Mouse (Mus musculus): Measurements from ENCODE around the gene Agtrap. TPM values are rescaled to one million over a fixed set of nuclear protein-coding genes. Genes with fewer than 3 reads are reported as not detected.

Agtrap gene
- polyA plus RNA-seq, 1 experiment = 29.4 TPM

DNA sequence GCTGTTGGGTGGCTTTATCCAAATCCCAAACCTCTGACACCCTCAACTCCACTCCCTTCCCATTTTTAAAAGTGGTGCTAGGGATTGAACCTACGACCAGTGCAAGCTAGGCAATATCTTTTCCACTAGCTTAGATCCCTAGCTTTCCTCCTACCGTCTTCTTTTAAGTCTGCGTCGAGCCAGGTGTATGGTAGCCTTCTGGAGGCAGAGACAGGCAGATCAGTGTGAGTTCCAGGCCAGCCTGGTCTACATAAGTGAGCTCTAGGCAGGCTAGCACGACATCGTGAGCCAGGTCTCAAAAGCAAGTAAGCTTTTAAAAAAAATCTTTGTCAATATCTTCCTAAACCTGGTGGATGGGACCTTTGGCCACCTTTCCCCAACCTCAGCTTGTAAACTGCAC, 11.9 kb downstream of the Agtrap start:
- no peak for DNase-seq (ENCODE audit: low read depth)

DNA sequence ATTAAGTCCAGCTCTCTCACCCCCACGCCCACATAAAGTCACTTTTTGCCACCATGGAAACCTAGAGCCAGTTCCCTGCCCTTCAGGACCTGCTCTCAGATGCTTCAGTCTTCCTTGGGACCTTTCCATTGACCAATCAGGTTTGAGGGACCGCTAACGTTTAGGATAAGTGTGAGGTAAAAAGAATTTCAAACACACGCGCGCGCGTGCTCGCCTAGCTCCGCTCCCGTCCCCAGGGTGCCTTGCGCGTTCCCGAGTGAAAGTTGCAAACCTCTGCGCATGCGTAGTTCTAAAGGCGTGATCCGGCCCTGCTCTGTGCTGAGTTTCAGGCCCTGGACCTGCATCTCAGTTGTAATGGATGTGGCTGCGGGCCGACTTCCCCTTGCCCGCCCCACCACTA, 12.6 kb downstream of the Agtrap start:
- no peak for DNase-seq (ENCODE audit: low read depth)

DNA sequence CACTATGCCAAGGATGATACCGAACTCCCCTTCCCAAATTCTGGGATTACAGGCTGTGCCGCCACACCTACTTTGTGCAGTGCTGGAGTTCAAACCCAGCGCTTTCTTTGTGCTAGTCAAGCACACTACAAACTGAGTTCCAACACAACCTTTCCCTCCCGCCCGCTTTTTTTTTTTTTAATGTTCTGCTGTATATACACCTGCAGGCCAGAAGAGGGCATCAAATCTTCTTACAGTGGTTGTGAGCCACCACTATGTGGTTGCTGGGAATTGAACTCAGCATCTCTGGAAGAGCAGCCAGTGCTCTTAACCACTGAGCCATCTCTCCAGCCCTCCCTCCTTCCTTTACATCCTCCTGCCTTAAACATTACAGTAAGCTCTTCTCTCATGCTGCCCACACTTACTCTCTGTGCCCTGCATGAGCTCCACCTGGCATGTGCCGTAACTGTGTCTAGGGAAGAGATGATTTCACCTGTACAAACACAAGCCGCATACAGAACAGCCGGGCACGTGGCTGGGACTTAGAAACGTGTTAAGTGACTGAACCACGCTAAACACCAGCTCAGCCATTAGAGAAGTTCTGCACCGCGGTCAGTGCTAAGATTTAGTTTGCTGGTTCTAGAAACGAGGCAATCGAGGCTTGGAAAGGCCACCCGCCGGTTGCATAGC, 13.2 kb downstream of the Agtrap start:
- no peak for DNase-seq (ENCODE audit: low read depth)

DNA sequence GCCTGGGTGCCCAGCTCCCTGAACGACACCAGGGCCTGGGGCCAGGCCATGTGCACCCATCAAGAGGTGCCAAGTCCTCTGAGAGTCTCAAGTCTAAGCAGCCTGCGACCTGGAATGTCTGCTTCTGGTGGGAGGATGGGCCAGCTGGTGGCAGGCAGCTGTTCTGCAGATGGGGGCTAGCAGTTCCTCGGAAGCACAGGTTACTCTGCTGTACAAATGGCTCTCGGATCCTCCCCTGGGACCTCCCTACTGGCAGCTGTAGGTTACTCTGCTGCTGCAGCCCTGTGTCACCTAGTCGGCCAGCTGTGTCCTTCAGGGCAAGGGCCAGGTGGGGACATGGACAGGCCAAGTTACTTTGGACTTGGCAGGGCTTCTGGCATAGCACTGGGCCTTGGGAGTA, 16.3 kb downstream of the Agtrap start:
- no peak for DNase-seq (ENCODE audit: low read depth)

DNA sequence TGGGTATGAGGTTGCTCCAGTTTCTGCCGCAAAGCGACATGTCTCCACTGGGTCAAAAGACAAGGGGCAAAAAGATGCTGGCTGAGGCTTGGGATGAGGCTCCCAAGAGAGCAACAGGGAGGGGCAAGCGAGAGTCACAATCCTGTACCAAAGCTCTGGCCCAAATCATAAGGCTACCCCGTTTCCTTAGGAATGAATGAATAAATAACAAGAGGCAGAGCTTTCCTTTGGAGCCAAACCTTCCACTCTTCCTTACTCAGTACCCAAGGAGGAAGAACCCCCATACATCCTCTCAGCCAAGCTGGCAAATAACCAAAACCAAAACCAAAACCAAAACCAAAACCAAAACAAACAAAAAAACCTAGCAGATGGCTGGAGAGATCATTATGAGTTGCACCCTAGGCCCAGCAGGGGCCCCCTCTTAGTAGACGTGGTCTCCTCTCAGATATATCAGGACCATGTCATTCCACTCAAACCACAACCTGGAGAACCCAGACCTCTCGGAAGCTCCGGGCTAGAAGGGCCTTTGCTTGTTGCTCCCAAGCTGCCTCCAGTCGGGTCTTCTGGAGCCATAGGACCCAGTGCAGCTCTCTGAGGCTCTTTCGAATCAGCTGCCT, 18.1 kb downstream of the Agtrap start:
- no peak for DNase-seq (ENCODE audit: low read depth)

DNA sequence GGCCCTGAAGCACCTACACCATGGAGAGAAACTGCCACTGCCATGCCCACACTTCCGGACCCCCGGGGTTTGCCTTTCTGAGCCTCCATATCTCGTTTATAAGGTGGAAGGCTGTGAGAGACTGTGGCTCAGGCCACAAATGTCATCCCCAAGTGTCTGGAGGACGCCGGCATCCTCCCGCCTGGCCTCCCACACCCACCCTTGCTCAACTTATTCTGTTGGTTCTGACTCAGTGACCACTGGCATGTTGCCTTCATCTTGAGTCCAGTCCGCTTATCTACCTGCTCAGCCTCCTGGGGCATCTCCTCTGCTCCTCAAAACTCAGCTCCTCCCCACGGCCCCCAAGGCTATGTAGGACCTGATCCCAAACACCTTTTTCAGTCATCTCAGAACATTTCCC, 20.5 kb downstream of the Agtrap start:
- no peak for DNase-seq (ENCODE audit: low read depth)

DNA sequence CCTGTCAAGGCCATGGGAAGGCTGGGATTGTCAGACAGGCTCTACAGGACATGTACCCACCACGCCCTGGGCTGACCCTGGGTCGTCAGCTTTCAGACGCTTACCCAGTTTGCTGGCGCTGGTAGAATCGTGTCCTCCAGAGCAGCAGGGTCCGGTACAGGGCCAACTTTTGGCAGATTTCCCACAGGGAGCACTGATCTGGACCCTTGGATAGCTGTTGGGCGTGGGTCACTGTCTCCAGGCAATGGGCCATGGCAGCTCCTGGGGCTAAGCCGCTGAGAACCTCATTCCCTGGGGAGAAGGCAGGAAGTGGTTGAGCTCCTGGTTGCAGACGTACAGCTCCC, 21.5 kb downstream of the Agtrap start:
- DNase-seq (ENCODE audit: low read depth) = no peak

DNA sequence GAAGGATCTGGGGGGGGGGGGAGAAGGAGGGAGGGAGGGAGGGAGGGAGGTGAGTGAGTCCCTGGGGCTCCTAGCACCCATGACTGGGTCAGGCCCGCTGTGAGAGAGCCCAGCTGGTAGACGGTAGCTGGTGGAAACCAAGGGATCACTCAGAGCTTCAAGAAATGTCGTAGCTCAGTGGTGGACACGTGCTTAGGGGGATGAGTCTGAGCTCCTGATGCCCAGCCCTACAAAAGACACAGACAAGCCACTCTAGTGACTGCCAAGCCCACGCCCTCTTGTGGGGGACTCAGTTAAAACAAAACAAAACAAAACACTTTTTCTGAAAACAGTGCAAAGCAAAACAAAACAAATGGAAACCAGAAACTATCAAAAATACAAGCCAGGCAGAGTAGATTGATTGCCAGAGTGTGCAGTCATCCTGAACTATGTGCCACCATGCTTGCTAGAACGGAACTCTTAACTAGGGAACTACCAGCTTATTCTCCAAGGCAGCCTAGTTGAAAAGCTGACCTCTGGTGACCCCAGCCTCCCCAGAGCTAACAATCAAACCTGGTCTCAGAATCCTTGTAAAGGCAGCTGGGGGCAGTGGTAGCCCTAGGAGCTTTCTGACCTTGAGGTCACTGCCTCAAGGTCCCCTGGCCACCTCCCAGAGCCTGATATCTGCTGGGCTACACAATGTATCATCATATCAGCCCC, 22.0 kb downstream of the Agtrap start:
- no peak for DNase-seq (ENCODE audit: low read depth)

DNA sequence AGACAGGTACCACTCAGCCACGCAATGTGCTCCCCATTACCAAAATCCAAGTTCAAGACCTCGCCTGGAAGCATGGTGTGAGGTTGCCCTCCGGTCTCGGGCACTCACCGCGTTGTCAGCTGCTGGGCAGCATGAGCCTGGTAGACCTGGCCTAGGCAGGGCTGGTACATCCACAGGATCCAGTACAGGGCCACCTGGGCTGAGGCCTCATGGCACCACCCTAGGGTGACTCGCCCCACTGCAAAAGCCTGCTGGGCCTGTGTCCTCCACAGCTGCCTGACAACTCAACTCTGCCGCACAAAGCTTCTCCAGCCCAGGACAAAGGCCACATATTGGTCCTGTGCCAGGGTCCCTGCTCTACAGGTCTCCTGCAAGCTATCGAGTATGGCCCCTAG, 26.7 kb downstream of the Agtrap start:
- DNase-seq (ENCODE audit: low read depth) = no peak

DNA sequence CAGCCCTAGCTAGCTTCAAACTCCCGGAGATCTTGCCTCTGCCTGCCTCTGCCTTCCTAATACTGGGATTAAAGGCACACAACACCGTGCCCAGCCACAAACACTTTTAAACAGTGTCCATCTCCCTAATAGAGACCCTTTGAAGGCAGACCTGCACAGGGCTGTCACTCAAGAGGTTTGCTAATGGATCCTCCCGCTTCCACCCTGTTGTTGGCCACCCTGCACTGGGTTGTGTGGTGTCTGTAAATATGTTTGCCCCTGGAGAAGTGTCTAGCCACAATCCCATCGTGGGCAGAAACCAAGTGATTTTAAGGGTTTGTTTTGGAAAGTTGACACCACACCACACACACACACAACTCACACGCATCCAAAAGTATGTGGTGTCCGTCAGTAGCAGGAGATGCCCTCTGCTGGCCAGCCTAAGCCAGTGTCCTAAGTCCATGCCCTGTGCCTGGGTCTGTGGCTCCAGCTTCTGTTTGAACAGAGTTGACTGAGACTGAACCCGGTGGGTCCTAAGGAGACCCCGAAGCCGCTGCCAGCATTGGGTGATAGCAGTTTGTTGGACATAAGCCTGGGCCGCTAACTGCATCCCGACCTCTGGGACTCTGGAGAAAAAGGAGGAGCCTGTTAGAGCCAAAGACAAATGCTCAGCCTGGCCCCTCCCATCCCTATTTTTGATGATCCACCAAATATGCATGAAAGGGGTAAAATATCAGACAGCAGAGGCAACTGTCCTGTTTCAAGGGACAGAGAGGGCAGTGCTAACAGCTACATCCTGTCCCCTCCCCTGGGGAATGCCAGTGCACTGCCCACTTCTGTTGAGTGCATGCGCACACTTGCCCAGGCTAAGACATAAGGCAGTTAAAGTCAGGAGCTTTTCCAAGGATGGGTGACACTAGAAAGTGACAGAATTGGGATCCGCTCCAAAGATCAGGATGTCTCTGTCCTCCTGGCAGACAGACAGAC, 27.4 kb downstream of the Agtrap start:
- no peak for DNase-seq (ENCODE audit: low read depth)

DNA sequence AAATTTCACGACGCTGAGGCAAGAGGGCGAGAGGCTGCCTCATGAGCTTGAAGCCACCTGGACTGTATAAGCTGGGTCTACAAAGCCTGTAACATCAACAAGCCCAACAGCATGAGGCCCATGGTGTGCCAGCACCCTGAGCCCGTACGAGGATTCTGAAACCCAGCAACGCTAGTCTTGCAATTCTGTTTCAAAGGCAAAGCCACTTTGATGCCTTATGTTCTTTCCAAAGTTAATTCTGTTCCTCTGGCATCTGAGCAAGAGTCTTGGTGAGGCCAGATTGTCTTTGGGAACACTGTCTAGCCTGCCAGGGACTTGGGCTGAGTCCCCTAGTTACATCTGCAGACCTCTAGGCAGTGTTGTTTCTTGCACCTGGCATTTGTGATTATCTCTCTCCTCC, 28.8 kb downstream of the Agtrap start:
- DNase-seq (ENCODE audit: low read depth) = no peak

DNA sequence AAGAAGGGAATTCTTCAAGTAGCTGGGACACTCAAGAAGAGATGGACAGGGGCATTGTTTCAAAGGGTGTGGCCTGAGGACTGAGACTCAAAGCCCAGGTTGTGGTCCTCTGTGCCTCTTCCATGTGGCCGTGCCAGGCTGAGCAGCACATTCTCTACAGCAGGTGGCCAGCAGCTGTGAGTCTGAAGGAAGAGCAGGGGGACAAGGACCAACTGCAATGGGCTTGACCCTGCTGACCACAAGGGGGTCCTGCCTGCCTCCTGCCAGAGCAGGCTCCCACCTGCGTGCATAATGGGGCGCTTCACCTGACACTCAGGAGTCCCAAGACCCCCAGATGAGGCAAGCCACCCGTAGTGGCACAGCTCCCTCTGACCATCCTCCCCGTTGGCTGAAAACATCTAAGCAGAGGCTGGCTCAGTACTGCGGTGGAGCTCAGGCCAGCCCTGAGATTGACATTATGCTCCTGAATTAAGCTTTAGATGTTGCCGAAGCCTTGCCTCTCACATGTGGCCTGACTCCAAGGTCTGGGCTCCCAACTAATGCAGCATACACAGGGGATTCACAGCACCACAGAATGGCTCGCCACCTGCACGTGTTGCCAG, 29.5 kb downstream of the Agtrap start:
- DNase-seq (ENCODE audit: low read depth) = no peak

DNA sequence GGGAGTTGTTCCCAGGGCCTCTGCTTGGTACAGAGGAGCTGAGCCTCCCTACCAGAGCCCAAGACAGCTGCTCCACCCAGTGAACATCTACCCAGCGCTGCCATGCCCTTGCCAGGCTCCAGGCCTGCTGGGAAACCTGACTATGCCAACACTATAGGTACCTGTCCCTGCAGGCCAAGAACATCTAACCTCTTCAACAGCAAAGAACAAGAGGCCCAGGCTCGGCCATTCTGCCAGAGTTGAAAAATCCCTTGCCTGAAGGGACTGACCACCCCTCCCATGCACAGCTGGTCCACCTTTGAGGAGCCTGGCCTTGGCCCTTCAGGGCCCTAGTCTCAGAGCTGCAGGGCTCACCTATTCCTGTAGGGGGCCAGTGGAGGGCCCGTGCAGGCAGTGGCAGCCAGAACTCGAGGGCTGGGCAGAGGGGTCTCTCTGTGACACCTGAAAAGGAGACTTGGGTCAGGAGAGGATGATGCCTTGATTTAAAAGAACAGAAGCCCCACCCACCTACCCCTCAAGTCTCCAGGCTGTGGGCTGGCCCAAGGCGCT, 30.1 kb downstream of the Agtrap start:
- DNase-seq (ENCODE audit: low read depth) = no peak

DNA sequence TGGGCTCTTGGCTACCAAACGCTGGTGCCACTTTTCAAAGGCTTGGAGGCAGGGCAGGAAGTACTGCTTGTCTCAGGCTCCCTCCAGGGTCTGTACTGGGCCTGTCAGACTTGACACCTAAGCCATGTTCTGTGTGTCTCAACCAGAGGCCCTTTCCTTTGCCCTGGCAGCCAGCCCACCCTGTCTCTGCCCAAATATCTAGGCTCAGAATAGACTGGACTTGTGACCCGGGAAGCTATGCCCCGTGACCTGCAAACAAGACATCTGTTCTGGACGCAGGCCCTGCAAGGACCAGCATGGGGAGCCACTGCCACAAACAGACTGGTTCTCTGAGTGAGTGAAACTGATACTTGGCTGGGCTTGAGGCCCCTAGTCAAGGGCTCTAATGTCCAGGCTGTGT, 31.0 kb downstream of the Agtrap start:
- no peak for DNase-seq (ENCODE audit: low read depth)

DNA sequence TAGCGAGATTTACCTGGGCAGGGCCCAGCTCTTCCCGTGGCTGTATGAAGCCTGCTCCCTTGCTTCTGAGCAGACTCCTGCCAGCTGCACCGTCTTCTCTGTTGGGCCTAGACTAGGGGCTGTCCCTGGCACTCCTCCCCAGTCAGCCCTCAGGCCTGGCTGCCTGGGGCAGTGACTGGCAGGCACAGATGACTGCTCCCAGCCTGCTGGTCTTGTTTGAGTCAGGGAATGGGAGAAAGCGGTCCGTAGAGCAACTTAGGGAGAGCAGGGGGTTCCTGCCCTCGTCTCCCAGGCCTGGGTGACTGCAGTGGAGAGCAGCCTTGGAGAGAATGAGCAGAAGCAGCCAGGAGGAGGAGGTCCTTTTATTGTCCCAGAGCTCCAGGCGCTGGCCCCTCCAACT, 31.6 kb downstream of the Agtrap start:
- DNase-seq (ENCODE audit: low read depth) = no peak

DNA sequence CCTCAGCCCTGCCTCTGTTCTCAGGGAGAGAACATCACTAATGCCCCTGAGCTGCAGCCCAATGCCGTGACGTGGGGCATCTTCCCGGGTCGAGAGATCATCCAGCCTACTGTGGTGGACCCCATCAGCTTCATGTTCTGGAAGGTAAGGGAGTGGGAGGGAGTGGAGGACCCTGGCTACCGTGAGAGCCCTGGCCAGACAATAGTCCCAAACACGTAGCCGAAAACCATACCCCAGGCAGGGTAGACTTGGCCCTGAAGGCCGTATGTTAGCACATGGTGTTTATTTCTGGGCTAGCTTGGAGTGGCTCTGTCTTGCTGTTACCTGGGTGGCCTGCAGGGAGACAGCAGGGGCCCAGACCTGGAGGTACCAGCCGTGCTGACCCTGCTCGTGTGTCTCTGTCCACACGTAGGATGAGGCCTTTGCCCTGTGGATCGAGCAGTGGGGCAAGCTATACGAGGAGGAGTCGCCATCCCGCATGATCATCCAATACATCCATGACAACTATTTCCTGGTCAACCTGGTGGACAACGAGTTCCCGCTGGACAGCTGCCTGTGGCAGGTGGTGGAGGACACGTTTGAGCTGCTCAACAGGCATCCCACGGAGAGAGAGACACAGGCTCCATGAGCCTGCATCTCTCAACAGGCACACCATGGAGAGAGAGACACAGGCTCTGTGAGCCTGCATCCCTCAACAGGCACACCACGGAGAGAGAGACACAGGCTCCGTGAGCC, 32.7 kb downstream of the Agtrap start:
- DNase-seq (ENCODE audit: low read depth) = no peak

DNA sequence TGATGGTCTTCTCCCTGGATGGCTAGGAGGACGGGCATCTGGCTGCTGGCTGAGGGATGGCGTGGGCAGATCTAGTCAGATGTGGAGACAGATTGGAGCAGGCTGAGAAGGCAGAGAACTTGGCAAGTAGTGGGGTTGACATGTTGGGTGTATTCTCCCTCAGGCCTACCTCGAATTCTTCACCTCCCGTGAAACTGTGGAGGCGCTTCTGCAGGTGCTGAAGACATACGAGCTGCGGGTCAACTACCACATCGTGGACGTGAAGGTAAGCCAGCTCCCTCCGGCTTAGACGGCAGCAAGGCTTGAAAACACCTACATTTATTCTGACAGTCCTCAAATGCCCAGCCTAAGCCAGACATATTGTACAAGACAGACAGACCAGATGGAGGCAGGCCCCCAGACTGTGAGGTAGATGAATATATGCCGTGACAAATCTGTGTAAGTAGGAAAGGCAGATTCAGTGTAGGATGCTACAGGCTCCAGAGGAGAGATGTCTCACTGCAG, 34.4 kb downstream of the Agtrap start:
- DNase-seq (ENCODE audit: low read depth) = no peak

DNA sequence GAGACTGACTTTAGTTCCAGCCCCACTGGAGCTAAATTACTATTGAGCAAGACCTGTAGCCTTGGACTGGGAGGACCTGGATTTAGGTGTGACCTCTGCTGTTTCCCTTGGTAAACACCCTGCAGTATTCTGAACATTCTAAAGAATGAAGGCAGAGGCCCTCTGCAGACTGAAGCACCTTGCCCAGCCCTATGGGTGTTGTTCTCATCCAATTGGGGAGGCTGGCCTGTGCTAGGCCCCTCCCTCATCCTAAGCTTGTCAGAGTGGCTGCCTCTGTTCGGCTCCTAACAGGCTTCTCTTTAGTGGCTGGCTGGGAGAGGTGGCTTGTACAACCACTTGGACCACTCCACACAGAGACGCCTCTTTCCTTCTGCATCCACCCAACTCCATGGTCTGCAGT, 34.9 kb downstream of the Agtrap start:
- no peak for DNase-seq (ENCODE audit: low read depth)

DNA sequence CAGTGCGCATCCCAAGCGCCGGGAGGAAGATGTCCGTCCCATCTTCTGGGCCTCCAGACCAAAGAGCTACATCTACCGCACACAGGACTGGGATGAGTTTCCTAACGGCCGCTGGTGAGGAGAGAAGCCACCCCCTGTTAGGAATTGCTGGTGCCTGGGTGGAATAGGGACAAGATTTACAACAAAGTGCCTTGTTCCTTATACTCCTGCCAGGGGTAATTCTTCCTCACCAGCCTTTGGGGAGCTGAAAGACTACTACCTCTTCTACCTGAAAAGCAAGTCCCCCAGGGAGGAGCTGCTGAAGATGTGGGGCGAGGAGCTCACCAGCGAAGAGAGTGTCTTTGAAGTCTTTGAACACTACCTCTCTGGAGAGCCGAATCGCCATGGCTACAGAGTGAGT, 35.9 kb downstream of the Agtrap start:
- no peak for DNase-seq (ENCODE audit: low read depth)

DNA sequence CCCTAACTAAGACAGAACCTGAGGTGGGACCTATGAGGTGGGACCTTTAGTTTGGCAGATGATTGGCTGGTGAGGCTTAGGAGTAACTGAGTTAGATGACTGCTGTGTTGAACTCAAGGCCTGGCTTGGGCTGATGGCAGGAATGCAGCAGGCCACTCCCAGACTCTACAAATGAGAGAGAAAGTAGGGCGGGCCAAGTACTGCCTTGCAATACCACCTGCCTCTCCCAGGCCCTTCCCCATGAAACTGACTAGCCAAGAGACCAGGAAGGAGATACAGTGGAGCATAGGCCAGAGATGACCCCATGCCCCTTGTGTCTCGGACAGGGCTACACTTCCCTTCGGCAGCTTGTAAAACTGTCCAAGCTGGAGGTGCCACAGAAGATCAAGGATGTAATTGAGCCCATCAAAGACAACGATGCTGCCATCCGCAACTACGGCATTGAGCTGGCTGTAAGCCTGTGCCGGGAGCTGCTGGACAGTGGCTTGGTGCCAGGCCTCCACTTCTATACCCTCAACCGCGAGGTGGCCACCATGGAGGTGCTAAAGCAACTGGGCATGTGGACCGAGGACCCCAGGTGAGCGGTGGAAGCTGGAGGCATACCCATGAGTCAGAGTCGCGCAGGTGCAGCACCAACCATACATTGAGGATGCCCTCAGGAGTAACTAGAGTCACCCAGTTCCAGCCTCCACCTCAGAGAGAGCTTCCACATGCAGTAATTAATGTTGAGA, 36.6 kb downstream of the Agtrap start:
- DNase-seq (ENCODE audit: low read depth) = no peak

Measured in gonadal fat pad, adult 2 months (tissue).